Mouse (Mus musculus) megakaryocyte, embryonic 14.5 days (primary cell): ENCODE data around the gene Lrrc3b. TPM values are rescaled to one million over a fixed set of nuclear protein-coding genes. Genes with fewer than 3 reads are reported as not detected.

Experiments
- H3K27me3 ChIP-seq: replicated peaks from 2 replicates; pipeline ENCODE3; 2012; ENCODE audit warnings: inconsistent platforms
- H3K36me3 ChIP-seq: replicated peaks from 2 replicates; pipeline ENCODE3; 2012; ENCODE audit warnings: low read length, inconsistent platforms, mixed read lengths
- H3K4me1 ChIP-seq: 2 replicates; pipeline ENCODE4 v1.6.1; 2012; ENCODE audit warnings: inconsistent platforms
- H3K4me3 ChIP-seq: replicated peaks from 2 replicates; pipeline ENCODE3; 2012; ENCODE audit warnings: moderate library complexity, mild to moderate bottlenecking, inconsistent platforms
- H3K9me3 ChIP-seq: 2 replicates; pipeline ENCODE4 v1.6.1; 2012; ENCODE audit warnings: inconsistent platforms
- FLI1 ChIP-seq: IDR thresholded peaks from 2 replicates; pipeline ENCODE4 v1.6.1; 2012; ENCODE audit warnings: low read length, inconsistent platforms, mixed read lengths
- GATA1 ChIP-seq: IDR thresholded peaks from 3 replicates; pipeline ENCODE4 v1.6.1; 2012; ENCODE audit warnings: mixed read lengths, low read length, inconsistent platforms, borderline replicate concordance
- polyA plus RNA-seq: library from polyadenylated mRNA; stranded (reverse); fragments of >175 nt; gene quantifications from 2 replicates; pipeline ENCODE4 v1.2.3, GENCODE M21; 2012; ENCODE audit warnings: low replicate concordance; ENCODE audit not compliant: insufficient read depth

Gene Lrrc3b
- polyA plus RNA-seq, 1 experiment = not detected

DNA sequence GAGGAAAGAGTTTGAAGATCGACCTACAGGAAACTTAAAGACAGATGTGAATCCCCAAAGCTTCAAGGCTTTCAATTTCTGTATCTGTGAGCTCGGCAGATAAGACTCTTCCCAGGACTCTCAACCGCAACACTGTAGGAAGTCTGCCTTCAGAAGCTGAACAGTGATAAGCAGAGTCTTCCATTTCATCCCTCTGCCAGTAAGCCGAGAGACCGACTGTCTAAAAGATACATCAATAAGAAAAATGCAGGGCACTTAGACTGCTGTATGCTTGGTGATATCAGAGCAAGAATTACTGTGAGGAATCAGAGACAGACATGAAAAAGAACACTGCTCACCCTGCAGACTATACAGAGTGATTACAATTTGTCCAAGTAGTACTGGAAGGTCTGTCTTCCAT lies 84.5 kb downstream of the Lrrc3b start:
- TF ChIP-seq FLI1 (no peak), GATA1 (no peak)
- Histone ChIP-seq H3K27me3 (no peaks in the 10 kb centered on the region), H3K4me1 (peaks cover 4% of the 10 kb centered on the region; the same call in 1 of the 2 replicates), H3K9me3 (no peaks in the 10 kb centered on the region), H3K4me3 (no peak overlapping the region), H3K36me3 (no peaks in the 10 kb centered on the region)

DNA sequence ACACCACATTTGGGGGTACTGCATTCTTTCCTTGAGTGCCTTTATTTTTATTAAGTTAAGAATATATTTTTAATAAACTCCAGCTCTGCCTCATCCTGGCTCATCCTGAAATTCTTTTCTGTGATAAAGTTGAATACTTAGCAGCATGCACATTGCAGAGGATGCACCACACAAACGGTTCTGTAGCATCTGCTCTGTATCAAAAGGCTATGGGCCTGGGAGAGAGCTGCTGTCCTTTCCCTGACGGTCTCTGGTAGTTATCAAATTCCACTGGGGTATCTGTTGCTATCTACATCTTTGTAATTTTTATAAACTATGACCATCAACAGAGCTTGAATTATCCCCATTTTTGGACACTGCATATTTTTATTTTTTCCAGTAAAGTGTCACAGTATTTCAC lies 105.7 kb downstream of the Lrrc3b start:
- Histone ChIP-seq H3K4me3 (no peak overlapping the region), H3K36me3 (no peaks in the 10 kb centered on the region), H3K9me3 (0 out of 2 replicates have a peak, but pooled peaks cover 4% of the 10 kb centered on the region), H3K4me1 (no peaks in the 10 kb centered on the region; the same call in 1 of the 2 replicates), H3K27me3 (no peaks in the 10 kb centered on the region)
- TF ChIP-seq GATA1 (no peak), FLI1 (no peak)

DNA sequence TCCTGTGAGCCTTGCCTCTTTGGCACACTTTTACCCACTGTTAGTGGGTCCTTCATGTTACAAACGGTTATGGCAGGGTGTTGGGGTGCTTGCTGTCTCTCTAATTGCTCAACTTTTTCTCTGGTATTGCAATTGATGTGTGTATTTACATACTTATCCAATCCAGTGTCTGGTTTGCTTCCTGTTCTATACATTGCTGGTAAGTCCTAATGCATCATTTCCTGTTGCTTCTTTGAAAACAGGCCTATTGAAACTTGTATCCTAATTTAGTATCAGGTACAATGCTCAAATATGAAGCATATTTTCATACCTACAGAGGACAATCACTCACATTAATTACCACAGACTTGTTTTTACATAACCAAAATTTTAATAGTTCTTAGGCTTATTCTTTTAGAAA lies 107.4 kb downstream of the Lrrc3b start:
- Histone ChIP-seq H3K9me3 (0 out of 2 replicates have a peak, but pooled peaks cover 4% of the 10 kb centered on the region), H3K4me3 (no peak overlapping the region), H3K36me3 (no peaks in the 10 kb centered on the region), H3K4me1 (no peaks in the 10 kb centered on the region; the same call in 1 of the 2 replicates), H3K27me3 (no peaks in the 10 kb centered on the region)
- TF ChIP-seq FLI1 = no peak
- no peak for TF ChIP-seq GATA1

DNA sequence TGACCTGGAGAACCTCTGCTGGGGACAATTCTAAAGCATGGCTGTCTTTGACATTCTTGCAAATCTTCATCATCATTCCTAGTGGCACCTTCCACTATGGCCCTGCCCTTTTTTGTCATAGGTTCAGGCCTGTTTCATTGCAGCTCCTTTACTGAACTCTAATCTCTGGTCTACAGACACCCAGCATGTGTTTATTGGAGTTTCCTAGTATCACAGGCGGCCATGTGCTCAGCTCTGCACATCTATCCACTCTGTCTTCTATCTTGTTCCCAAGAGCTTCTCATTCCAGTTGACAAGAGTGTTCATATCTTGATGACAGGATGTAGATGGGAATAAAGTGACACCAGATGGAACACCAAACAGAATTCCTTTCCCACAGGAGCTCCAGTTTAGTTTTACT lies 108.6 kb downstream of the Lrrc3b start:
- no peaks in the 10 kb centered on the region for H3K27me3 ChIP-seq
- no peak overlapping the region for H3K4me3 ChIP-seq
- H3K4me1 ChIP-seq = no peaks in the 10 kb centered on the region; the same call in 1 of the 2 replicates
- no peaks in the 10 kb centered on the region for H3K36me3 ChIP-seq
- no peaks in the 10 kb centered on the region for H3K9me3 ChIP-seq
- no peak for TF ChIP-seq GATA1
- TF ChIP-seq FLI1 = no peak

DNA sequence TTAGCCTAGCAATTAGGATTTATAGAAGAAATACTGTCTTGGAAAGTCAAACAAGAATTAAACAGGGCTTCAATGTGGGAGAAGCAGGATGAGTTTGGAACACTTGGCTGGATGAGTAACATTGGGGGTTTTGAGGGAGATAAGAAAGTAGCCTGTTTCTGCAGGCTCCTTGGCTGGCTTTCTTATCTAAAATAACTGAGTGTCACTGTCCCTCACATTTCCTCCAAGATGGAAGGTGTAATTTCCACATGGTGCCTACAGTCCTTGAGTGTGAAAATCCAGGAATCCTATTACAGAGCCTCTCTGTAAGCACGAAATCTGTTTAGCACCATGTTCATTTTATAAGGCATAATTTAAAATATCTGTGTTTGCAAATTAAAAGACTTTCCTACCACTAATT lies 112.9 kb downstream of the Lrrc3b start:
- no peak for TF ChIP-seq FLI1
- no peak for TF ChIP-seq GATA1

DNA sequence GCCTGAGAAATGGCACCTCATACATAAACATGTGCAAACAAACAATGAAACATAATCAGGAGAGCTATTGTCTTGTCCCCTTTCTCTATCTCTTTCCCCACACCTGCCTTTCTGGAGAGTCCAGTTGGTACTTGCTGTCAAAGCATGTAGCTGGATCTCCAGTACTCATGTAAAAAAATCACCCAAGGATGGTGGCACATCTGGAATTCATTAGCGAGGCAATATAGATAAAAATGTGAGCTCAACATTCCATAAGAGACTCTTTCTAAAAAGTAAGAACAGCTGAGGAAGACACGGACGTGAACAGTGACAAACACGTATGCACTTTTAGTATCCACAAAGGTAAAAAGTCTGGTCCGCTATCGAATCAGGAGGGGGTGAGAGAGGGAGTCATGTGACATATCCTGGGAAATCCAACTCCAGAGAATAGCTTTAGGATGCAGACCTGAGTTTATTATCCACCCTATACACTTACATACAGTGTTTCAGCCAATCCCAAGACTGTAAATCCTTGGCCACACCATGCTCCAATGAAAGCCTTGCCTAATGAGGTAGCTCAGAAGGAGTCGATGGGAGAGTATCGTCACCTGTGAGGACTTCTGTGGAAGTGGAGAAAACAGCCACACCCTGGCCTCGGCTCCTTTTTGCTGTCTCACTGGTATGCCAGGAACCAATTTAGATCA lies 116.2 kb downstream of the Lrrc3b start:
- no peaks in the 10 kb centered on the region for H3K9me3 ChIP-seq
- no peak for TF ChIP-seq GATA1

More for the DNA sequence above, 112.9 kb downstream of the Lrrc3b start:
- H3K9me3 ChIP-seq = no peaks in the 10 kb centered on the region
- no peaks in the 10 kb centered on the region for H3K27me3 ChIP-seq
- no peaks in the 10 kb centered on the region for H3K36me3 ChIP-seq
- no peaks in the 10 kb centered on the region for H3K4me1 ChIP-seq
- no peak overlapping the region for H3K4me3 ChIP-seq

DNA sequence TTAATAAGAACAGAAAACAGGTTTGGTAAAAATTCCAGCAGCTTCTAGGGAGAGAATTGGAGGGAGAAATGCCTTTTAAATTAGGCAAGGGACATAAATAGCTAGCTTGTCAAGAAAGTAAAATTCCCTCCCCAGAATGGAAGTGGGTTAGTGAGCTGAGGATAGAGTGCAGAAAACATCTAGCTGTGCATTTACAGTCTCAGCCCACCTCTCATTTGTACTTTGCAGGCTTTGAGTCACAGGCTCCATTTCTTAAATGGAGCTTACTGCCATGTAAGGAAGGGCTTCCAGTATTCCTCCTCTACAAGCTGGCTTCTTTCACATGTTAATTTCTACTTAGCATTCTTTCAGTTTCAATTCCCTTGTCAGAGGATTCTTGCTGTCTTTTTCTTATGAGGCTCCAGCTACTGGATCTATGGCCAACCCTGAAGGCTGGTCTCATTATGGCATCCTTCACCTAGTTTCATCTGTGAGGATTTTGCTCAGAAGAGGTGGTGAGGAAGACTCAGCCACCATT lies 119.3 kb downstream of the Lrrc3b start:
- Histone ChIP-seq H3K36me3 (no peaks in the 10 kb centered on the region), H3K4me3 (no peak overlapping the region), H3K9me3 (no peaks in the 10 kb centered on the region), H3K27me3 (no peaks in the 10 kb centered on the region), H3K4me1 (no peaks in the 10 kb centered on the region)
- TF ChIP-seq GATA1 = no peak
- no peak for TF ChIP-seq FLI1

More for the DNA sequence above, 116.2 kb downstream of the Lrrc3b start:
- H3K27me3 ChIP-seq = no peaks in the 10 kb centered on the region
- no peak overlapping the region for H3K4me3 ChIP-seq
- no peaks in the 10 kb centered on the region for H3K36me3 ChIP-seq
- H3K4me1 ChIP-seq = no peaks in the 10 kb centered on the region

DNA sequence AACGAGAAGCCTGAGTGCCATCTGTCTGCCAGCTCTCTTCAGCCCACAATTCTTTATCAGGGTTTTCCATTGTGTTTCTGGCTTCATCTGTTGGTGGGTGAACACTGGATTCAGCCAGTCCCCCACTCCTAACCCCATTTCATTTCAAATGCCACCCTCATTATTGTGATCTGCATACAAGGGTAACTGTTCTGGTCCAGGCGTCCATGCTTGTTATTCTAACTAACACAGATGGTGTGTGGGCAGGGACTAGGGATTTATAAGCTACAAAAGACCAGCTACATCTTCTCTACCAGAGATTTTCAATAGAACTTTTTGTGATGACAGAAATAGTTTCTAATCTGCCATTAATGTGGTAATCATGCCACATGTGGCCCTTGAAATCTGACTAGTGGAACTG lies 130.2 kb downstream of the Lrrc3b start:
- no peaks in the 10 kb centered on the region for H3K4me1 ChIP-seq
- no peaks in the 10 kb centered on the region for H3K9me3 ChIP-seq
- TF ChIP-seq FLI1 = no peak
- TF ChIP-seq GATA1 = no peak
- no peaks in the 10 kb centered on the region for H3K27me3 ChIP-seq
- no peak overlapping the region for H3K4me3 ChIP-seq
- no peaks in the 10 kb centered on the region for H3K36me3 ChIP-seq
